Mouse (Mus musculus): Measurements from ENCODE around the gene Med13l.

DNA sequence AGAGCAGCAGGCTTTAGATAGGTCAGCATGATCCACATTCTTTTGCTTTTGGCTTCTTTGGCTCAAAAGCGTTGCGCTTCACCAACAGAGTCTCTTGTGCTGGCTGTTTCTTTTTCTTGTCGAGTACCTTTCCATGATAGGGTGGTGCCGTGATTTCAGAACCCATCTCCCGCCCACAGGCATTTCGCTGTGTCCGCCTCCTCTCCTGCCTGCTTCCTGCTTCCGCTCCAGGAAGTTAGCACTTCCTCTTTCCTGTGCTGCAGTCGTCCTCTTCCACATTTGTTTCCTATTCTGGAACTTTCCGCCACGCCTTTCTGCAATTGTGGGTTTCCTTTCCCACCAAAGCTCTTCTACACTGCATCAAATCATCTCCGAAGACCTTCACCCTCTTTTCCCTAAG lies 248.5 kb downstream of the Med13l start:
- TF ChIP-seq POLR2A (IDR thresholded peaks at IDR 0.05; ENCODE audit: low read depth, low read length) (no peak), CTCF (conservative IDR thresholded peaks at IDR 0.05; ENCODE audit: insufficient read depth, insufficient read length, low read depth, low read length) (no peak)
